Mouse (Mus musculus): Measurements from ENCODE around the gene Galnt6. TPM values are rescaled to one million over a fixed set of nuclear protein-coding genes. Genes with fewer than 3 reads are reported as not detected.

Galnt6 gene
- polyA plus RNA-seq, 1 experiment: 14.7 TPM

GRCm38 (mm10) chr15:100685849-100686248, 43.3 kb downstream of the Galnt6 start:
- no peak for DNase-seq (ENCODE audit: low spot score)

GRCm38 (mm10) chr15:100685255-100685654, 43.9 kb downstream of the Galnt6 start:
- no peak for DNase-seq (ENCODE audit: low spot score)

GRCm38 (mm10) chr15:100684450-100684849, 44.7 kb downstream of the Galnt6 start:
- DNase-seq (ENCODE audit: low spot score): no peak

GRCm38 (mm10) chr15:100683041-100683440, 46.1 kb downstream of the Galnt6 start:
- DNase-seq (ENCODE audit: low spot score): no peak

GRCm38 (mm10) chr15:100681770-100682169, 47.4 kb downstream of the Galnt6 start:
- DNase-seq (ENCODE audit: low spot score): no peak

- no peak for DNase-seq (ENCODE audit: low spot score)
Observed at GRCm38 (mm10) chr15:100680381-100680780, 48.8 kb downstream of the Galnt6 start.

- DNase-seq (ENCODE audit: low spot score): no peak
Observed at GRCm38 (mm10) chr15:100679005-100679404, 50.2 kb downstream of the Galnt6 start.

GRCm38 (mm10) chr15:100678581-100678980, 50.6 kb downstream of the Galnt6 start:
- DNase-seq (ENCODE audit: low spot score): no peak

- no peak for DNase-seq (ENCODE audit: low spot score)
Observed at GRCm38 (mm10) chr15:100677675-100678074, 51.5 kb downstream of the Galnt6 start.

- no peak for DNase-seq (ENCODE audit: low spot score)
Observed at GRCm38 (mm10) chr15:100676521-100676920, 52.7 kb downstream of the Galnt6 start.

GRCm38 (mm10) chr15:100675486-100675885, 53.7 kb downstream of the Galnt6 start:
- DNase-seq (ENCODE audit: low spot score): no peak

GRCm38 (mm10) chr15:100674566-100674965, 54.6 kb downstream of the Galnt6 start:
- no peak for DNase-seq (ENCODE audit: low spot score)

- DNase-seq (ENCODE audit: low spot score): no peak
Observed at GRCm38 (mm10) chr15:100673585-100674391, 55.4 kb downstream of the Galnt6 start.

GRCm38 (mm10) chr15:100670833-100671232, 58.3 kb downstream of the Galnt6 start:
- no peak for DNase-seq (ENCODE audit: low spot score)

GRCm38 (mm10) chr15:100670004-100670403, 59.2 kb downstream of the Galnt6 start:
- DNase-seq (ENCODE audit: low spot score): no peak

GRCm38 (mm10) chr15:100669337-100669736, 59.8 kb downstream of the Galnt6 start, which contains the start of gene Bin2:
TSS of gene Bin2 (minus strand) at chr15:100669553.
- DNase-seq (ENCODE audit: low spot score): no peak

- no peak for DNase-seq (ENCODE audit: low spot score)
Observed at GRCm38 (mm10) chr15:100667871-100668545, 61.2 kb downstream of the Galnt6 start.

GRCm38 (mm10) chr15:100667420-100667819, 61.8 kb downstream of the Galnt6 start:
- no peak for DNase-seq (ENCODE audit: low spot score)

GRCm38 (mm10) chr15:100666851-100667250, 62.3 kb downstream of the Galnt6 start:
- no peak for DNase-seq (ENCODE audit: low spot score)

GRCm38 (mm10) chr15:100666219-100666696, 62.9 kb downstream of the Galnt6 start:
- DNase-seq (ENCODE audit: low spot score): no peak

GRCm38 (mm10) chr15:100665411-100666218, 63.6 kb downstream of the Galnt6 start:
- DNase-seq (ENCODE audit: low spot score): no peak

GRCm38 (mm10) chr15:100664813-100665274, 64.3 kb downstream of the Galnt6 start:
- no peak for DNase-seq (ENCODE audit: low spot score)
